Mouse (Mus musculus): ENCODE measurements at regions not wholly inside any gene's neighbourhood (a gene's known extent, or its start where the extent isn't known, plus 50 kb on each side); places are given as distances from the start of the nearest gene placed in this dataset.

GRCm38 (mm10) chr7:138472891-138473455 lies 75.4 kb upstream of the Tcerg1l start:
- Histone ChIP-seq H3K9me3 (ENCODE audit: control insufficient read depth) (no peaks in the 10 kb centered on the region), H3K4me1 (replicated peaks; ENCODE audit: control insufficient read depth, insufficient read depth, low read length) (no peaks in the 10 kb centered on the region), H3K36me3 (ENCODE audit: control insufficient read depth, insufficient read depth) (no peaks in the 10 kb centered on the region), H3K27ac (ENCODE audit: low read depth, low read length) (no peak overlapping the region), H3K4me2 (replicated peaks; ENCODE audit: low read depth) (no peak overlapping the region), H3K4me3 (ENCODE audit: low read depth, low read length) (no peak overlapping the region), H3K27me3 (replicated peaks; ENCODE audit: control insufficient read depth, insufficient read depth, low read length) (no peaks in the 10 kb centered on the region), H3K9ac (ENCODE audit: low read depth, low read length) (no peak overlapping the region)
- WGBS = 63% methylated on average over 2 of the region's 2 CpGs
- no peak for TF ChIP-seq CTCF (IDR thresholded peaks at IDR 0.05; ENCODE audit: low read depth)
- no peak for ATAC-seq

GRCm38 (mm10) chr7:138472371-138472770 lies 74.8 kb upstream of the Tcerg1l start:
- ATAC-seq = no peak
- H3K4me3 ChIP-seq (ENCODE audit: low read depth, low read length) = no peak overlapping the region

DNA sequence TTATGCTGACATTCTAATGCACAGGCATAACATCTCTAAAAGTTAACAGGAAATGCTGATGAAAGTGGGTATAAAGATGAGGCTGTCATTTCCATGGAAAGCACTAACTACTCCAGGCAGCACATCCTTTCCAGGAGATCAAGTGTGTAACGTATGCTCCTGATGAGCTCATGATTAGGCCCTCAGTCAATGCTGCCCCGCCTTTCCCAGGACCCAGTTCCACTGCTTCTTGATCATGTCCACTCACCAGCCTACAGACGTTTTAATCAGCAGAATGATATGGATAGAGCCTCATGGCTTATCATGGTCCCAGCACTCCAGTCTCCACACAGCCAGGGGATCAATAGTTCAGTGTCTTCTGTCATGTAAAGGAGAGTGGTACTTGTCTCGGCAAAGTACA lies 71.7 kb upstream of the Tcerg1l start:
- Histone ChIP-seq H3K36me3 (ENCODE audit: control insufficient read depth, insufficient read depth) (no peaks in the 10 kb centered on the region), H3K9me3 (ENCODE audit: control insufficient read depth) (no peaks in the 10 kb centered on the region), H3K9ac (ENCODE audit: low read depth, low read length) (no peak overlapping the region), H3K4me2 (replicated peaks; ENCODE audit: low read depth) (no peak overlapping the region), H3K27me3 (replicated peaks; ENCODE audit: control insufficient read depth, insufficient read depth, low read length) (no peaks in the 10 kb centered on the region), H3K27ac (ENCODE audit: low read depth, low read length) (no peak overlapping the region), H3K4me3 (ENCODE audit: low read depth, low read length) (no peak overlapping the region), H3K4me1 (replicated peaks; ENCODE audit: control insufficient read depth, insufficient read depth, low read length) (no peaks in the 10 kb centered on the region)
- WGBS = 65% methylated on average over 4 of the region's 4 CpGs
- TF ChIP-seq CTCF (IDR thresholded peaks at IDR 0.05; ENCODE audit: low read depth) = no peak
- no peak for ATAC-seq

More at GRCm38 (mm10) chr7:138472371-138472770, 74.8 kb upstream of the Tcerg1l start:
- H3K27me3 ChIP-seq (replicated peaks; ENCODE audit: control insufficient read depth, insufficient read depth, low read length) = no peaks in the 10 kb centered on the region
- no peak overlapping the region for H3K9ac ChIP-seq (ENCODE audit: low read depth, low read length)
- 83% methylated on average over 5 of the region's 5 CpGs for WGBS
- H3K27ac ChIP-seq (ENCODE audit: low read depth, low read length) = no peak overlapping the region
- no peaks in the 10 kb centered on the region for H3K4me1 ChIP-seq (replicated peaks; ENCODE audit: control insufficient read depth, insufficient read depth, low read length)
- no peaks in the 10 kb centered on the region for H3K9me3 ChIP-seq (ENCODE audit: control insufficient read depth)
- no peak overlapping the region for H3K4me2 ChIP-seq (replicated peaks; ENCODE audit: low read depth)
- H3K36me3 ChIP-seq (ENCODE audit: control insufficient read depth, insufficient read depth) = no peaks in the 10 kb centered on the region
- TF ChIP-seq CTCF (IDR thresholded peaks at IDR 0.05; ENCODE audit: low read depth) = no peak

DNA sequence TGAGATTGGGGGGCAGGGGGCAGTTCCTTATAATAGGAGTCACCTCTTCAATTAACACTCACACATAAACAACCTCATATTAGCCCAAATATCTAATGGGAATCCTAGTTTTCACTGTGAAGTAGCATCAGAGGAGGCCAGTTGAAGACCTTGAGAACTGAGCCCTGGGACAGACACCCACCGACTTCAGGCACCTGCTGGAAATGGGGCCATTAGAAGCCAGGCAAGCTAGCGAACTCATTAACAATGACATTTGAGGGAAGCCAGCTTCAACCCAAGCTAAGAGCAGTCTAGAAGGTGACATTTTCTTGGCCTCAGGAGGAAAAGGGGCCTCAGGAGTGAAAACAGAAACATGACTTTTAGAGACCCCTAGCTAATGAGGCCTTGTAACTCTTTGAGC lies 70.9 kb upstream of the Tcerg1l start:
- H3K4me1 ChIP-seq (replicated peaks; ENCODE audit: control insufficient read depth, insufficient read depth, low read length) = no peaks in the 10 kb centered on the region
- 75% methylated on average over 2 of the region's 2 CpGs for WGBS

GRCm38 (mm10) chr7:138467981-138468380 lies 70.5 kb upstream of the Tcerg1l start:
- Histone ChIP-seq H3K4me2 (replicated peaks; ENCODE audit: low read depth) (no peak overlapping the region), H3K36me3 (ENCODE audit: control insufficient read depth, insufficient read depth) (no peaks in the 10 kb centered on the region), H3K27me3 (replicated peaks; ENCODE audit: control insufficient read depth, insufficient read depth, low read length) (no peaks in the 10 kb centered on the region), H3K9ac (ENCODE audit: low read depth, low read length) (no peak overlapping the region), H3K4me1 (replicated peaks; ENCODE audit: control insufficient read depth, insufficient read depth, low read length) (no peaks in the 10 kb centered on the region), H3K27ac (ENCODE audit: low read depth, low read length) (no peak overlapping the region), H3K9me3 (ENCODE audit: control insufficient read depth) (no peaks in the 10 kb centered on the region), H3K4me3 (ENCODE audit: low read depth, low read length) (no peak overlapping the region)
- TF ChIP-seq CTCF (IDR thresholded peaks at IDR 0.05; ENCODE audit: low read depth) = no peak
- no peak for ATAC-seq
- WGBS = 61% methylated on average over 2 of the region's 2 CpGs

More for the DNA sequence above, 70.9 kb upstream of the Tcerg1l start:
- no peak for TF ChIP-seq CTCF (IDR thresholded peaks at IDR 0.05; ENCODE audit: low read depth)
- Histone ChIP-seq H3K9me3 (ENCODE audit: control insufficient read depth) (no peaks in the 10 kb centered on the region), H3K4me3 (ENCODE audit: low read depth, low read length) (no peak overlapping the region), H3K4me2 (replicated peaks; ENCODE audit: low read depth) (no peak overlapping the region), H3K27ac (ENCODE audit: low read depth, low read length) (no peak overlapping the region), H3K36me3 (ENCODE audit: control insufficient read depth, insufficient read depth) (no peaks in the 10 kb centered on the region), H3K9ac (ENCODE audit: low read depth, low read length) (no peak overlapping the region), H3K27me3 (replicated peaks; ENCODE audit: control insufficient read depth, insufficient read depth, low read length) (no peaks in the 10 kb centered on the region)
- ATAC-seq = no peak

DNA sequence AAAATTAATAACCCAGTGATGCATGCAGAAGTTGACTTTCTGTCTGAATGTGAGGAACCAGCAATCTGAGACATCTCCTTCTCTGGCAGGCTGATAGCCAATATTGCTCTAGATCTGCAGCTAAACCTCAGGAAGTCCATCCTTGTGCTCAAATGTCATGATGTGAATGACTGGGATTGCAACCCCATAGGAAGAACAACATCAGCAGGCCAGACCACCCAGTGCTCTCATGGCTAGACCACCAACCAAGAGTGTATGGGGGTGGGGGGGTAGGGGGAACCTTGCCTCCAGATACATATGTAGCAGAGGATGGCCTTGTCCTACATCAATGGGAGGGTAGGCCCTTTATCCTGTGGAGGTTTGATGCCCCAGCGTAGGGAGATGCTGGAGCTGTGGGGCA lies 69.9 kb upstream of the Tcerg1l start:
- no peaks in the 10 kb centered on the region for H3K9me3 ChIP-seq (ENCODE audit: control insufficient read depth)
- 80% methylated on average over 1 of the region's 1 CpGs for WGBS

GRCm38 (mm10) chr7:138457964-138458363 lies 60.4 kb upstream of the Tcerg1l start:
- TF ChIP-seq CTCF (IDR thresholded peaks at IDR 0.05; ENCODE audit: low read depth) = no peak
- Histone ChIP-seq H3K9me3 (ENCODE audit: control insufficient read depth) (no peaks in the 10 kb centered on the region), H3K4me1 (replicated peaks; ENCODE audit: control insufficient read depth, insufficient read depth, low read length) (no peaks in the 10 kb centered on the region), H3K27me3 (replicated peaks; ENCODE audit: control insufficient read depth, insufficient read depth, low read length) (no peaks in the 10 kb centered on the region), H3K4me3 (ENCODE audit: low read depth, low read length) (no peak overlapping the region), H3K9ac (ENCODE audit: low read depth, low read length) (no peak overlapping the region), H3K36me3 (ENCODE audit: control insufficient read depth, insufficient read depth) (no peaks in the 10 kb centered on the region), H3K4me2 (replicated peaks; ENCODE audit: low read depth) (no peak overlapping the region), H3K27ac (ENCODE audit: low read depth, low read length) (no peak overlapping the region)
- ATAC-seq = no peak
- WGBS = 62% methylated on average over 7 of the region's 7 CpGs

More for the DNA sequence above, 69.9 kb upstream of the Tcerg1l start:
- Histone ChIP-seq H3K9ac (ENCODE audit: low read depth, low read length) (no peak overlapping the region), H3K36me3 (ENCODE audit: control insufficient read depth, insufficient read depth) (no peaks in the 10 kb centered on the region), H3K4me2 (replicated peaks; ENCODE audit: low read depth) (no peak overlapping the region), H3K4me1 (replicated peaks; ENCODE audit: control insufficient read depth, insufficient read depth, low read length) (no peaks in the 10 kb centered on the region), H3K27me3 (replicated peaks; ENCODE audit: control insufficient read depth, insufficient read depth, low read length) (no peaks in the 10 kb centered on the region), H3K27ac (ENCODE audit: low read depth, low read length) (no peak overlapping the region), H3K4me3 (ENCODE audit: low read depth, low read length) (no peak overlapping the region)
- TF ChIP-seq CTCF (IDR thresholded peaks at IDR 0.05; ENCODE audit: low read depth) = no peak
- no peak for ATAC-seq
